ENCODE assay signal across 17 mouse cellular contexts in genomic region chr9:50416677-50417076, GRCm38 (mm10).
DNase-seq lines count a peak whose midpoint lies in the region; ATAC-seq and TF ChIP-seq lines count a peak whose summit lies in the region.
"Had no signal": no experiment of that assay in that cellular context is flagged by ENCODE, and none has a peak within 500 bp of the region (broad histone marks: within the 10 kb centered on the region; RNA-seq: fewer than 3 reads in every experiment).

No protein-coding gene starts in this region.

- DNase-seq in kidney, postnatal 0 days (ENCODE audit: low spot score), result peak; percentile 3
- DNase-seq in kidney, postnatal 10 days, result no peak
- peak; percentile 10 for DNase-seq in c-Kit-positive CD71-negative TER-119-negative erythroid progenitor cells, embryonic 14.5 days (ENCODE audit: low read depth)
- no peak for DNase-seq in left cerebral cortex, adult 11 months (ENCODE audit: low spot score)
- no peak for DNase-seq in frontal cortex, postnatal 10 days (ENCODE audit: low spot score in 2 of 2)
- DNase-seq in left cerebral cortex, postnatal 36 days (ENCODE audit: low spot score in 2 of 2), result no peak
- DNase-seq: adrenal gland, postnatal 14 days; cerebellum, postnatal 14 days; heart, postnatal 10 days; layer of hippocampus, adult 9-11 months; left cerebral cortex, postnatal 4 days; liver, embryonic 13.5 days had no signal

- no peaks in the 10 kb centered on the region for H3K36me3 ChIP-seq in kidney, postnatal 0 days (ENCODE audit: insufficient read depth, low read length)
- H3K36me3 ChIP-seq: embryonic facial prominence, embryonic 12.5 days; liver, embryonic 13.5 days; neural tube, embryonic 13.5 days had no signal

- no peak overlapping the region for H3K4me3 ChIP-seq in kidney, postnatal 0 days (replicated peaks; ENCODE audit: low read depth, low read length)
- H3K4me3 ChIP-seq: embryonic facial prominence, embryonic 12.5 days; liver, embryonic 13.5 days; neural tube, embryonic 13.5 days had no signal

- H3K27ac ChIP-seq in kidney, postnatal 0 days, result no peak overlapping the region
- H3K27ac ChIP-seq: embryonic facial prominence, embryonic 12.5 days; liver, embryonic 13.5 days; neural tube, embryonic 13.5 days had no signal

- WGBS in kidney, postnatal 0 days, result 64% methylated on average over 3 of the region's 3 CpGs

- ATAC-seq in kidney, postnatal 0 days (replicated peaks; ENCODE audit: low FRiP score, low read depth), result no peak
- peak; percentile 47; the same call in 1 of the 2 replicates for ATAC-seq in megakaryocyte-erythroid progenitor cell, adult 5-6 weeks (replicated peaks; ENCODE audit: low FRiP score, low TSS enrichment, poor library complexity, severe bottlenecking)
- ATAC-seq: hindbrain, embryonic 16.5 days; midbrain, embryonic 16.5 days had no signal

- no peaks in the 10 kb centered on the region for H3K4me1 ChIP-seq in kidney, postnatal 0 days (replicated peaks; ENCODE audit: insufficient read depth, low read length)
- H3K4me1 ChIP-seq: embryonic facial prominence, embryonic 12.5 days; liver, embryonic 13.5 days; neural tube, embryonic 13.5 days had no signal

- H3K9me3 ChIP-seq in kidney, postnatal 0 days (replicated peaks; ENCODE audit: low read length), result no peaks in the 10 kb centered on the region
- H3K9me3 ChIP-seq: embryonic facial prominence, embryonic 12.5 days; liver, embryonic 13.5 days had no signal

- no peak overlapping the region for H3K4me2 ChIP-seq in kidney, postnatal 0 days (ENCODE audit: low read length)
- H3K4me2 ChIP-seq: embryonic facial prominence, embryonic 12.5 days; liver, embryonic 13.5 days; neural tube, embryonic 13.5 days had no signal

- no peaks in the 10 kb centered on the region for H3K27me3 ChIP-seq in kidney, postnatal 0 days (ENCODE audit: insufficient read depth, low read length)
- H3K27me3 ChIP-seq: embryonic facial prominence, embryonic 12.5 days; liver, embryonic 13.5 days; neural tube, embryonic 13.5 days had no signal

- intact Hi-C loops in left cerebral cortex, postnatal 36 days (cut with DNase I), result no loop called here

- no peak overlapping the region for H3K9ac ChIP-seq in kidney, postnatal 0 days (ENCODE audit: low read depth, low read length)
- H3K9ac ChIP-seq: embryonic facial prominence, embryonic 12.5 days; liver, embryonic 13.5 days; neural tube, embryonic 13.5 days had no signal

- no peak for TF ChIP-seq CTCF in kidney, postnatal 0 days (IDR thresholded peaks at IDR 0.05; ENCODE audit: low read depth)

Comparison
In these comparisons a context has a peak if more than half of its experiments do, and no peak if none do; other contexts are left out.
1. DNase-seq: peak in kidney, postnatal 0 days (single experiment) and c-Kit-positive CD71-negative TER-119-negative erythroid progenitor cells, embryonic 14.5 days (single experiment); none in kidney, postnatal 10 days (single experiment), left cerebral cortex, adult 11 months (single experiment), frontal cortex, postnatal 10 days (0 of 2) and left cerebral cortex, postnatal 36 days (0 of 2).